Mouse (Mus musculus) midbrain, postnatal 0 days (tissue): ENCODE measurements at regions not wholly inside any gene's neighbourhood (a gene's known extent, or its start where the extent isn't known, plus 50 kb on each side); places are given as distances from the start of the nearest gene placed in this dataset.

Source experiments
- ATAC-seq: fragments of 200-750 bp; cut with Nextera tagmentation; 2 replicates; pipeline ENCODE4 v1.8.0; 2017; ENCODE audit warnings: moderate number of reproducible peaks, mild to moderate bottlenecking, moderate TSS enrichment, moderate library complexity; ENCODE audit not compliant: low FRiP score
- DNase-seq: peaks from one replicate; pipeline ENCODE4 v3.0.0-alpha.2; 2015; ENCODE audit warnings: low spot score
- H3K27ac ChIP-seq: fragments of 300-500 bp; sonication (generic); 2 replicates; pipeline ENCODE4 v1.5.1; 2014; ENCODE audit warnings: low read depth, mild to moderate bottlenecking, low read length, mixed read lengths
- H3K27me3 ChIP-seq: fragments of 300-500 bp; sonication (generic); 2 replicates; pipeline ENCODE4 v1.6.1; 2014; ENCODE audit warnings: low read length, control low read depth, mixed read lengths; ENCODE audit not compliant: insufficient read depth
- H3K36me3 ChIP-seq: fragments of 300-500 bp; sonication (generic); 2 replicates; pipeline ENCODE4 v1.6.1; 2014; ENCODE audit warnings: low read length, control low read depth, mixed read lengths; ENCODE audit not compliant: insufficient read depth
- H3K4me1 ChIP-seq: fragments of 300-500 bp; sonication (generic); 2 replicates; pipeline ENCODE4 v1.6.1; 2014; ENCODE audit warnings: mild to moderate bottlenecking, control low read depth, antibody characterized with exemption, low read length, mixed read lengths; ENCODE audit not compliant: insufficient read depth
- H3K4me2 ChIP-seq: fragments of 300-500 bp; sonication (generic); 2 replicates; pipeline ENCODE4 v1.6.1; 2014; ENCODE audit warnings: low read depth, mild to moderate bottlenecking, low read length, mixed read lengths; ENCODE audit not compliant: poor library complexity, severe bottlenecking
- H3K4me3 ChIP-seq: fragments of 300-500 bp; sonication (generic); 2 replicates; pipeline ENCODE4 v1.5.1; 2014; ENCODE audit warnings: low read depth, mild to moderate bottlenecking, low read length, moderate library complexity
- H3K9ac ChIP-seq: fragments of 300-500 bp; sonication (generic); replicated peaks from 2 replicates; pipeline ENCODE4 v1.6.1; 2014; ENCODE audit warnings: mild to moderate bottlenecking, low read length, moderate library complexity, mixed read lengths; ENCODE audit not compliant: poor library complexity, severe bottlenecking
- H3K9me3 ChIP-seq: fragments of 300-500 bp; sonication (generic); 2 replicates; pipeline ENCODE4 v1.6.1; 2016; ENCODE audit warnings: low read length, control low read depth
- CTCF ChIP-seq: IDR thresholded peaks from 2 replicates; pipeline ENCODE4 v1.5.1; 2016; ENCODE audit warnings: antibody characterized with exemption, mild to moderate bottlenecking
- WGBS: fragments of 180-500 bp; shearing (Covaris S2); extraction: QIAGEN DNeasy Blood & Tissue Kit; methylation state at CpG from one replicate; pipeline ENCODE4 v1.1.7; 2014; 5-methylcytosine and 5-hydroxymethylcytosine counted together

- WGBS: 81% methylated on average over 4 of the region's 4 CpGs
- ATAC-seq: no peak
- no peaks in the 10 kb centered on the region for H3K27me3 ChIP-seq
Measured at GRCm38 (mm10) chr9:17227091-17227481, 726.0 kb upstream of the Fat3 start.

DNA sequence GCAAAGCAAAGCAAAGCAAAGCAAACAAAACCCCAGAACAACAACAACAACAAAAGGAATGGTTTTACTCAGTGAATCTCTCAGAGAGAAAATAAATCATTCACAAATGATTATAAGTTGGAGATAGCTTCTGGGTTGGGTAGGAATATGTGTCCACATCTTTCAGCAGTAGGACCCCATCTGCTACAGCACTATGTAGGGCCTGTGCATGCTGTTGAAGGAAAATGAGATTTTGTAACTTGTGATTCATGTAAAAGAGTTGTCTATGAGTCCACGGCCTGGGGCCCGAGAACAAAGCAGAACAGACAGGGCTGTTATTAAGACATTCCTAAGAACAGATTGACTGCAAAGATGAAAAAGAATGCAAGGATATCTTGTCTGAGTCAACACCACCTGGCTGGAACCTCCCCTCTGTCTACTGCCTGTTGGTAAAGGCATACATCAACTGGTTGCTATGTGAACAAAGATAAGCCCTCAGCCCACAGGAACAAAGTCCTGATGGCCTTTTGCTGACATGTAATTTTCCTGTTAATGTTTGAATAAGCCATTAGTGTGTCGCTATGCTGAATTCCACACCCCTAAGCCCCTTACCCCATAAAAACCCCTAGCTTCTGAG is 725.5 kb upstream of the Fat3 start:
- DNase-seq (no peak), ATAC-seq (no peak)
- Histone ChIP-seq H3K4me3 (no peak overlapping the region), H3K9ac (no peak overlapping the region), H3K4me1 (no peaks in the 10 kb centered on the region), H3K9me3 (no peaks in the 10 kb centered on the region), H3K27ac (no peak overlapping the region), H3K27me3 (no peaks in the 10 kb centered on the region), H3K4me2 (no peak overlapping the region), H3K36me3 (no peaks in the 10 kb centered on the region)
- TF ChIP-seq CTCF: no peak
- 78% methylated on average over 3 of the region's 3 CpGs for WGBS

More at GRCm38 (mm10) chr9:17227091-17227481, 726.0 kb upstream of the Fat3 start:
- H3K27ac ChIP-seq: no peak overlapping the region
- no peak for DNase-seq
- H3K4me2 ChIP-seq: no peak overlapping the region
- TF ChIP-seq CTCF: no peak
- no peak overlapping the region for H3K4me3 ChIP-seq
- no peaks in the 10 kb centered on the region for H3K36me3 ChIP-seq
- no peaks in the 10 kb centered on the region for H3K4me1 ChIP-seq
- H3K9me3 ChIP-seq: no peaks in the 10 kb centered on the region
- H3K9ac ChIP-seq: no peak overlapping the region

GRCm38 (mm10) chr9:17195339-17195738 is 694.3 kb upstream of the Fat3 start:
- H3K4me1 ChIP-seq: no peaks in the 10 kb centered on the region
- DNase-seq (no peak), ATAC-seq (no peak)
- H3K27ac ChIP-seq: no peak overlapping the region
- no peaks in the 10 kb centered on the region for H3K27me3 ChIP-seq
- H3K9me3 ChIP-seq: no peaks in the 10 kb centered on the region
- no peak overlapping the region for H3K9ac ChIP-seq
- H3K36me3 ChIP-seq: no peaks in the 10 kb centered on the region
- TF ChIP-seq CTCF: no peak
- no peak overlapping the region for H3K4me2 ChIP-seq
- no peak overlapping the region for H3K4me3 ChIP-seq

- ATAC-seq (no peak), DNase-seq (no peak)
- TF ChIP-seq CTCF: peak; percentile 35; the same call in 1 of the 2 replicates
- H3K4me3 ChIP-seq: no peak overlapping the region
- H3K9me3 ChIP-seq: no peaks in the 10 kb centered on the region
- no peaks in the 10 kb centered on the region for H3K36me3 ChIP-seq
- no peaks in the 10 kb centered on the region for H3K4me1 ChIP-seq
- H3K4me2 ChIP-seq: no peak overlapping the region
- H3K27me3 ChIP-seq: no peaks in the 10 kb centered on the region
- H3K27ac ChIP-seq: no peak overlapping the region
- WGBS: 80% methylated on average over 2 of the region's 2 CpGs
- H3K9ac ChIP-seq: no peak overlapping the region
Measured at GRCm38 (mm10) chr9:17189552-17189951, 688.5 kb upstream of the Fat3 start.

- ATAC-seq (no peak), DNase-seq (no peak)
- 44% methylated on average over 1 of the region's 1 CpGs for WGBS
- H3K4me2 ChIP-seq: no peak overlapping the region
- no peak for TF ChIP-seq CTCF
- H3K36me3 ChIP-seq: no peaks in the 10 kb centered on the region
- H3K9ac ChIP-seq: no peak overlapping the region
- H3K4me3 ChIP-seq: no peak overlapping the region
- H3K4me1 ChIP-seq: no peaks in the 10 kb centered on the region
- no peaks in the 10 kb centered on the region for H3K27me3 ChIP-seq
- H3K27ac ChIP-seq: no peak overlapping the region
- no peaks in the 10 kb centered on the region for H3K9me3 ChIP-seq
Measured at GRCm38 (mm10) chr9:17168193-17168592, 667.1 kb upstream of the Fat3 start.

- no peak for TF ChIP-seq CTCF
- no peaks in the 10 kb centered on the region for H3K36me3 ChIP-seq
- H3K27me3 ChIP-seq: no peaks in the 10 kb centered on the region
- H3K4me1 ChIP-seq: no peaks in the 10 kb centered on the region
- H3K9ac ChIP-seq: no peak overlapping the region
- H3K4me2 ChIP-seq: no peak overlapping the region
- 80% methylated on average over 1 of the region's 1 CpGs for WGBS
- no peak overlapping the region for H3K4me3 ChIP-seq
- no peak overlapping the region for H3K27ac ChIP-seq
- DNase-seq: no peak
- ATAC-seq: no peak
- no peaks in the 10 kb centered on the region for H3K9me3 ChIP-seq
Measured at GRCm38 (mm10) chr9:17166331-17166730, 665.2 kb upstream of the Fat3 start.
